Mouse (Mus musculus): Measurements from ENCODE around the gene Slc7a1.

- TF ChIP-seq RCOR1 (conservative IDR thresholded peaks at IDR 0.05; ENCODE audit: low read depth, low read length) (no peak), NRF1 (IDR thresholded peaks at IDR 0.05; ENCODE audit: low read depth, low read length) (no peak), TCF12 (IDR thresholded peaks at IDR 0.05; ENCODE audit: low read depth, low read length) (peak; percentile 75; the same call in 1 of the 2 replicates), CTCF (conservative IDR thresholded peaks at IDR 0.05 in 1 of 2, IDR thresholded peaks at IDR 0.05 in 1 of 2; ENCODE audit: low read depth in 2 of 2, low read length in 2 of 2) (no peak)
Measured at GRCm38 (mm10) chr5:148360922-148361758, 38.6 kb downstream of the Slc7a1 start.
